Mouse (Mus musculus) stomach, embryonic 15.5 days (tissue): ENCODE data around the gene Olfr1499. TPM values are rescaled to one million over a fixed set of nuclear protein-coding genes. Genes with fewer than 3 reads are reported as not detected.
"Not testable (repeated sequence)": the region's sequence is repeated elsewhere in the genome, so short reads cannot be mapped to it uniquely, and the experiment has no call there.

Experiments
- ATAC-seq: fragments of 200-750 bp; cut with Nextera tagmentation; 2 replicates; pipeline ENCODE4 v1.8.0; 2017; ENCODE audit warnings: low read depth, moderate number of reproducible peaks, moderate TSS enrichment; ENCODE audit not compliant: insufficient read depth, low FRiP score
- H3K27ac ChIP-seq: fragments of 300-500 bp; sonication (generic); 2 replicates; pipeline ENCODE4 v1.5.1; 2015; ENCODE audit warnings: mild to moderate bottlenecking, inconsistent platforms
- H3K27me3 ChIP-seq: fragments of 300-500 bp; sonication (generic); replicated peaks from 2 replicates; pipeline ENCODE4 v1.6.1; 2015; ENCODE audit warnings: inconsistent platforms
- H3K36me3 ChIP-seq: fragments of 300-500 bp; sonication (generic); 2 replicates; pipeline ENCODE4 v1.6.1; 2015; ENCODE audit warnings: inconsistent platforms
- H3K4me1 ChIP-seq: fragments of 300-500 bp; sonication (generic); 2 replicates; pipeline ENCODE4 v1.6.1; 2015; ENCODE audit warnings: inconsistent platforms
- H3K4me2 ChIP-seq: fragments of 300-500 bp; sonication (generic); 2 replicates; pipeline ENCODE4 v1.6.1; 2015; ENCODE audit warnings: mild to moderate bottlenecking, inconsistent platforms
- H3K4me3 ChIP-seq: fragments of 300-500 bp; sonication (generic); replicated peaks from 2 replicates; pipeline ENCODE4 v1.5.1; 2015; ENCODE audit warnings: inconsistent platforms
- H3K9ac ChIP-seq: fragments of 300-500 bp; sonication (generic); 2 replicates; pipeline ENCODE4 v1.6.1; 2015; ENCODE audit warnings: inconsistent platforms
- H3K9me3 ChIP-seq: fragments of 300-500 bp; sonication (generic); 2 replicates; pipeline ENCODE4 v1.6.1; 2016; ENCODE audit warnings: inconsistent platforms
- WGBS: fragments of 180-500 bp; shearing (Covaris S2); methylation state at CpG from one replicate; pipeline ENCODE4 v1.1.7; 2015; 5-methylcytosine and 5-hydroxymethylcytosine counted together
- polyA plus RNA-seq: library from polyadenylated mRNA; unstranded; fragments of >200 nt; fragmentation: Nextera tagmentation; extraction: Ambion mirVana; gene quantifications from 2 replicates; pipeline ENCODE4 v1.2.1, GENCODE M21; 2015

Gene Olfr1499
- not detected in 2 replicates for polyA plus RNA-seq

DNA sequence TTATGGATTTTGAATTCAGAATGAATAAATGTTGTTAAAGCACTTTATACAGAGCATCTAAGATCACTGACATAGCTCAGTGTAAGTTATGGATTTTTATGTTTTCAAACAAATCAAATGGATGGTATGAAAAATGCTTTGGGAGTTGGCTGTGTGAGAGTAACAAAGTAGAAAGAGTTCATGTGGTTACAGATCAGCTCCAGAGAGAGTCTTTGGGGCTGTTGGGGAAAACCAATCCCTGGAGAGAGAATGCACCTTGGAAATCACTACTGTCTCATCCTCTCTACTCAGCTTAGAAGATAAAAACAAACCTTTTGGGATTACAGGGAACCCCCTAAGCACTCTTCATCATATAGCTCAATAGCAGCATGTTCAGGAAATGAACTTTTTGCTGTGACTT is at the start of gene Olfr1499:
Gene Olfr1499, minus strand, starts transcription at position 101 of the 400 bp plus-strand sequence.
- H3K27ac ChIP-seq = no peak within 1 kb of the TSS
- no peaks in the 10 kb centered on the region for H3K4me1 ChIP-seq
- H3K36me3 ChIP-seq = no peaks in the 10 kb centered on the region
- H3K9ac ChIP-seq = no peak within 1 kb of the TSS
- H3K4me2 ChIP-seq = no peak within 1 kb of the TSS
- no peak for ATAC-seq
- H3K9me3 ChIP-seq = no peaks in the 10 kb centered on the region
- H3K4me3 ChIP-seq = no peak within 1 kb of the TSS
- no peaks in the 10 kb centered on the region for H3K27me3 ChIP-seq

DNA sequence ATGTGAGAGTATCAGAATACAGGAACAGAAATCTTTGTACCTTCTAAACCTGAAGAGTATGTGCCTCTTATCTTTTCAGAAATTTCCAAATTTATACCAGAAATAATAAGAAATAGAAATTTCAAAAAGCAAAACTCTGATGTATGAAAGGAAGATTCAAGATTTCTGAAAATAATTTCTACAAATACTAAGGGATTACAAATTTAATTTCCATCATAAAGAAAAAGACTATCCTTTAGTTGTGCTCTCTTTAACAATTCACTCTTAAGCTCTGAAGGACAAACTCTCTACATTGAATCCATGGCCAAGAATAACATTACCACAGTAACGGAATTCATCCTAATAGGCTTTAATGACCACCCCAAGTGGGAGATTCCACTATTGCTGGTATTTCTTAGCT is 42.2 kb upstream of the Olfr1499 start, which contains the start of gene Olfr1502:
Gene Olfr1502, plus strand, starts transcription at position 301 of the 400 bp plus-strand sequence.
- H3K27me3 ChIP-seq = no peaks in the 10 kb centered on the region
- H3K9ac ChIP-seq = no peak within 1 kb of the TSS
- H3K4me2 ChIP-seq = no peak within 1 kb of the TSS
- 91% methylated on average over 1 of the region's 1 CpGs for WGBS
- H3K36me3 ChIP-seq = no peaks in the 10 kb centered on the region
- H3K27ac ChIP-seq = no peak within 1 kb of the TSS
- no peak within 1 kb of the TSS for H3K4me3 ChIP-seq
- H3K9me3 ChIP-seq = no peaks in the 10 kb centered on the region
- no peaks in the 10 kb centered on the region for H3K4me1 ChIP-seq
- no peak for ATAC-seq

DNA sequence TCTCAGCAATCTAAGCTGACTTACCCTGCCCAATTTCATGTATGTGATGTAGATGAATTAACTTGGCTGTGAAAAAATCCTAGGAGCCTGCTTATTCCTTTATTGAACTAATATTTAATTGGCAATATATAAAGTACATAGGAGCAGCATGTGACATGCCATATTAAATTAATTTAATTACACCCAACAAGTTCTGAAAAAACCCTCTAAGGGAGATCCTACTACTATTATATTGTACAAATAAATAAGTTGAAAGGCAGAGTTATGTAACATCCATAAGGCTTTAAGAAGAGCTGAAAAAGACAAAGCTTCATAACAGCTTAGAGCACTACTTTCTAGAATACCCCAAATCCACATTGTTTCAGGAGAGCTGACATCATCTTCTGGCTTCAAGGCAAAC is 31.3 kb upstream of the Olfr1499 start, which contains the start of gene Olfr1501:
Gene Olfr1501, minus strand, starts transcription at position 101 of the 400 bp plus-strand sequence.
- H3K36me3 ChIP-seq, H3K9ac ChIP-seq, H3K9me3 ChIP-seq, H3K4me2 ChIP-seq, ATAC-seq, H3K4me3 ChIP-seq, H3K27ac ChIP-seq, H3K27me3 ChIP-seq, H3K4me1 ChIP-seq: not testable (repeated sequence)

DNA sequence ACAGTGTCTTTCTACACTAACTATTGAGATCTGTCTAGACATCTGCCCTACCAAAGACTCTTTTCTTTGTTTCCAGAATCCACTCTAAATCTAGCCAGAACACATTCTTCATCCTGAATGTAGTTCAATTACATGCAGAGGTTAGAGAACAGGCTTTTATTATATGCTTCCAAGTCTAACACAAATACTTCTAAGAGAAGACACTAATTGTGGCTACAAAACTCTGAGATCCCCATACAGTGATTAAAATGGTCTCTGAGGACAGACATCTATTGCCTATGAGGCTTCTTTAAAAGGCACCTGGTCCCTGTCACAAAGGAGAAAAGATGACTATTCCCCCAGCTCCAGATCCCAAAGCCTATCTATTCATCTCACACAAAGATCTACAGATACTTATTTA is 11.1 kb upstream of the Olfr1499 start, which contains the start of gene Olfr1500:
Gene Olfr1500, minus strand, starts transcription at position 101 of the 400 bp plus-strand sequence.
- no peaks in the 10 kb centered on the region for H3K27me3 ChIP-seq
- H3K9me3 ChIP-seq = no peaks in the 10 kb centered on the region
- H3K36me3 ChIP-seq = no peaks in the 10 kb centered on the region
- H3K4me2 ChIP-seq = no peak within 1 kb of the TSS
- no peak for ATAC-seq
- H3K4me1 ChIP-seq = no peaks in the 10 kb centered on the region
- H3K4me3 ChIP-seq = no peak within 1 kb of the TSS
- no peak within 1 kb of the TSS for H3K9ac ChIP-seq
- H3K27ac ChIP-seq = no peak within 1 kb of the TSS

DNA sequence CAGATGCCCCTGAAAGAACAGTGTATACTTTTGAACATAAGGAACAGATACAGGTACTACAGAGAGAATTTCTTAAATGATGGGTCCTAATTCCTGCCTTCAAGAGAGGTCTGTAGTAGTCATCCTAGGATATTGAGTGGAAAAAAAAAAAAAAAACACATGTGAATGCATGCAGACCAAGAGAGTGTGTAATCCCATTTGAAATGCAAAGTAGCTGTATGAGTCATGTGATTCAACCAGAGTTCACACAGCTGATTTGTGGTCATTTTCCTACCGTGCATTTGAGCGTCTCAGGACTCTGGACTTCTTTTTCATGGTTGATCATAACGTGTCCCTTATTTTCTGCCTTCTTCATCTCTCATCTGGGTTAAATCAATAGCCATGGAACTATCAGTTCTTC is 9.2 kb upstream of the Olfr1499 start:
- no peaks in the 10 kb centered on the region for H3K27me3 ChIP-seq
- no peak overlapping the region for H3K27ac ChIP-seq
- no peak overlapping the region for H3K9ac ChIP-seq
- H3K4me2 ChIP-seq = no peak overlapping the region
- H3K36me3 ChIP-seq = no peaks in the 10 kb centered on the region
- 78% methylated on average over 3 of the region's 3 CpGs for WGBS
- H3K4me3 ChIP-seq = no peak overlapping the region
- H3K4me1 ChIP-seq = no peaks in the 10 kb centered on the region
- no peaks in the 10 kb centered on the region for H3K9me3 ChIP-seq
- no peak for ATAC-seq

DNA sequence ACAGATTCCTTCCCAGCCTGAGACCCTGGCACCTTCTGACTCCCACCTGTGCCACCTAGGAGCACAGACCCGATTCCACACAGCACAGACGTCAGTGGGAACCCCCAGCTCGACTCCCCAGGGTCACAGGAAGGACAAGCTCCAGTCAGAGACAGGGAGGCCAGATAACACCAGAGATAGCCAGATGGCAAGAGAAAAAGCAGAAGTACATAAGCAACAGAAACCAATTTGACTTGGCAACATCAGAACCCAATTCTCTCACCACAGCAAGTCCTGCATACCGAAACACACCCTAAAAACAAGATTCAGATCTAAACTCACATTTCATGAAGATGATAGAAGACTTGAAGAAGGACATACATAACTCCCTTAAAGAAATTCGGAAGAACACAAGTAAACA is 1.6 kb upstream of the Olfr1499 start:
- H3K4me2 ChIP-seq = no peak overlapping the region
- no peaks in the 10 kb centered on the region for H3K4me1 ChIP-seq
- H3K27ac ChIP-seq = no peak overlapping the region
- no peak for ATAC-seq
- no peaks in the 10 kb centered on the region for H3K27me3 ChIP-seq
- H3K9ac ChIP-seq = no peak overlapping the region
- 51% methylated on average over 5 of the region's 5 CpGs for WGBS
- no peaks in the 10 kb centered on the region for H3K36me3 ChIP-seq
- H3K9me3 ChIP-seq = no peaks in the 10 kb centered on the region
- no peak overlapping the region for H3K4me3 ChIP-seq

DNA sequence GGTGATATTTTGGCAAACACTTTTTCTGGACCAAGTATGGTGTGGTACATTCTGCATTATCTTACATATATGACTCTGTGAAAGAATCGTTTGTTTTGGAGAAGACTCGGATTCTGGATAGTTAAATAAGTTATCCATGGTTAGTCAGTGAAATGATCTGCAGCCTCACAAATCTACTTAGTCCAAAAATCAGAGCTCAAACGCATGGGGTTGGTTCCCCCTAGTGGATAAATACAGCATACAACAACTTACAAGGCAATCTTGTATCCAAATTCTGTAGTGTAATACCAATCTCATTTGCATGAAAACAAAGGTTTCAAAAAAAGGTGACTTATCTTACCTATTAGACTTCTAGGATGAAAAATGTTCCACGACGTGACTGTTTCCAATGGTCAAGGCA is 420 bp downstream of the Olfr1499 start:
- H3K27me3 ChIP-seq = no peaks in the 10 kb centered on the region
- WGBS = 30% methylated on average over 5 of the region's 5 CpGs
- no peaks in the 10 kb centered on the region for H3K9me3 ChIP-seq
- no peaks in the 10 kb centered on the region for H3K4me1 ChIP-seq
- no peak overlapping the region for H3K4me2 ChIP-seq
- no peak overlapping the region for H3K9ac ChIP-seq
- ATAC-seq = no peak
- H3K4me3 ChIP-seq = no peak overlapping the region
- H3K27ac ChIP-seq = no peak overlapping the region
- H3K36me3 ChIP-seq = no peaks in the 10 kb centered on the region

DNA sequence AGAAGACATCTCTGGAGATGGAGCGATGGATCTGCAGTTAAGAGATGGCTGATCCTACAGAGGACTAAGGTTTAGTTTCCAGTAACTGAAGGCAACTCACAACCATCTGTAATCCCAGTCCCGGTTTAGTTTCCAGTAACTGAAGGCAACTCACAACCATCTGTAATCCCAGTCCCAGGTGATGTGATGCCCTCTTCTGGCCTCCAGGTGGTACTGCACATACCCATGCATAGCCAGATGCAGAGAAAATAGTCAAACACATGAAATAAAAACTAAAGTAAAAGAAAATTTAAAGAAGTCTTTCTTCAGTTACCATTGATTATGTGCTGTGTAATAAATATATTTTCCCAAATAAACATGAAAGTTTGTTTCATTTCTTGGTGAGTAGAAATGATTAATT is 6.4 kb downstream of the Olfr1499 start:
- Histone ChIP-seq H3K9me3 (no peaks in the 10 kb centered on the region), H3K9ac (no peak overlapping the region), H3K4me1 (no peaks in the 10 kb centered on the region), H3K27me3 (no peaks in the 10 kb centered on the region), H3K27ac (no peak overlapping the region), H3K36me3 (no peaks in the 10 kb centered on the region), H3K4me3 (no peak overlapping the region), H3K4me2 (no peak overlapping the region)
- 61% methylated on average over 2 of the region's 2 CpGs for WGBS
- ATAC-seq = no peak

DNA sequence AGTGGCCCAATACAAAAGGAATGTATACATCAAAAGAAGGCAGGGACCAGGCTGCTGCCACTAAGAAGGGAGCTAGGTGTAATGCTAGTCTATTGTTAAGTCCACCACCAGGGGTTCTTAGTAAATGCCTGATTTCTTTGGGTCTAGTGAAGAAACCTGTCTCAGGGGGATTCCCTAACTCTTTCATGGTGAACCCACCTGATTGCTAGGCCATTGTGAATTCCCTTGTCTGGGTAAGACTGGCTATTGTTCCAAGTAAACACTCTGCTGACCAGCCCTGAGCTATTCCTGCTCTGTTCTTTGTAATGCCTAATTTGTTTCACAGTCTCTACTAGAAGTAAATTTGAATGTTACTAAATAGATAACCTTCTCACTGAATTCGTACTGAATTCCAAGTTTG is 13.8 kb downstream of the Olfr1499 start:
- H3K4me1 ChIP-seq, H3K9ac ChIP-seq, H3K4me3 ChIP-seq, H3K36me3 ChIP-seq, ATAC-seq, H3K4me2 ChIP-seq, H3K27me3 ChIP-seq, H3K27ac ChIP-seq, H3K9me3 ChIP-seq: not testable (repeated sequence)
- WGBS = 52% methylated on average over 1 of the region's 1 CpGs

DNA sequence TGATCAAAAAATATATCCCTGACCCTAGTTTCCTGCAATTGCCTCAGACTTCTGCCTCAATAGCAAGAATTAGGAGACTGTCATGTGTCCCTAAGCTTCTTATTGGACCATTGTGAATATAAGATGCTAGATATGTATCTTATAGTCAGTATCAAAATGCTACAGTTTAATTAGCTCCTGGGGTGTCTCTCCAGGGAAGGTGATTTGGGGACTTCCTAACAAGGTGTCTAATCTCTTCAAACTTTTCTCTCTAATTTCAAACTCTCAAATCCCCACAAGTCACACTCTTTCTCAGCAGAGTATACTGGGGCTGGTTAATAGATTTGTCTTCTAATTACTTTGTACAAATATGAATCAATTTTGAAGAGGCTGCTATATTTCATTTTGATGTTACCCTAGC is 21.1 kb downstream of the Olfr1499 start, which contains the start of gene Olfr1497:
Gene Olfr1497, minus strand, starts transcription at position 101 of the 400 bp plus-strand sequence.
- no peak for ATAC-seq
- no peaks in the 10 kb centered on the region for H3K27me3 ChIP-seq
- H3K9me3 ChIP-seq = no peaks in the 10 kb centered on the region
- H3K36me3 ChIP-seq = no peaks in the 10 kb centered on the region
- no peak within 1 kb of the TSS for H3K9ac ChIP-seq
- no peak within 1 kb of the TSS for H3K4me3 ChIP-seq
- no peak within 1 kb of the TSS for H3K27ac ChIP-seq
- H3K4me2 ChIP-seq = no peak within 1 kb of the TSS
- no peaks in the 10 kb centered on the region for H3K4me1 ChIP-seq

DNA sequence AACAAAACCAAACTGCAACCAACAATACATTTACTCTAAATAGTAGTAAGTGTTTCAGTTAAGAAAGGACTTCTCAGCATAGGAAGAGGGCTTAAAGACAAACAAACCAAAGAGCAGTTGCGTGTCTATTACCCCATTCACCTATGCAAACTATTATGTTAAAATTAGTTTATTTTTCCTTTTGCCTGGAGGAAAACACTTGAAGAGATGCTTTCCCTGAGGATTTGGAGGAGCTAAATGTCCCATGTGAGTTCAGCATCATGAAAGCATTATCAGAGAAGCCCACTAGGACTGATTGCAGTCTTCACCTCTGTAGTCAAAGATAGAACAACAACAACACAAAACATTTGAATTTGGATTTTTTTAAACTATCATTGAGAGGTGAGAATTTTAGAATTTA is 41.7 kb downstream of the Olfr1499 start, which contains the start of gene Olfr1496:
Gene Olfr1496, plus strand, starts transcription at position 301 of the 400 bp plus-strand sequence.
- Histone ChIP-seq H3K27me3 (no peaks in the 10 kb centered on the region), H3K9me3 (no peaks in the 10 kb centered on the region), H3K4me2 (no peak within 1 kb of the TSS), H3K27ac (no peak within 1 kb of the TSS), H3K4me3 (no peak within 1 kb of the TSS), H3K36me3 (no peaks in the 10 kb centered on the region), H3K4me1 (no peaks in the 10 kb centered on the region), H3K9ac (no peak within 1 kb of the TSS)
- no peak for ATAC-seq
- 72% methylated on average over 1 of the region's 1 CpGs for WGBS

DNA sequence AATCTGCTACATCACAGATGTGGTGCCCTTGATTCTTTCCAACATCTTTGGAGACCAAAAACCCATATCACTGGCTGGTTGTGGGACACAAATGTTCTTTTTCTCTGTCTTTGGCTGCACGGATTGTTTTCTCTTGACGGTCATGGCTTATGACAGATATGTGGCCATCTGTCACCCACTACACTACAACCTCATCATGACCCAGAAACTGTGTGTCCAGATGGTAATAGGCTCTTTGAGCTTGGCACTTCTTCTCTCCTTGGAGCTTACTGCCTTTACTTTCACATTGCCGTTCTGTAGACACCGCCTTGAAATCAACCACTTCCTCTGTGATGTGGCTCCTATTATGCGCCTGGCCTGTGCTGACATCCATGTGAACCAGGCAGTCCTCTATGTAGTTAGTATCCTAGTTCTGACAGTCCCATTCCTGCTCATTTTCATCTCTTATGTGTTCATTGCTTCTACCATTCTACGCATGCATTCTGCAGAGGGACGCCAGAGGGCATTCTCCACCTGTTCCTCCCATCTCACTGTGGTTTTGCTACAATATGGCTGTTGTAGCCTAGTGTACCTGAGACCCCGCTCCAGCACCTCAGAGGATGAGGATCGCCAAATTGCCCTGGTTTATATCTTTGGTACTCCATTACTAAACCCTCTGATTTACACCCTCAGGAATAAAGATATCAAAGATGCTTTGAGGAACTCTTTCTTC is 50.5 kb downstream of the Olfr1499 start:
- no peak overlapping the region for H3K9ac ChIP-seq
- H3K9me3 ChIP-seq = no peaks in the 10 kb centered on the region
- no peak overlapping the region for H3K4me3 ChIP-seq
- H3K4me1 ChIP-seq = no peaks in the 10 kb centered on the region
- ATAC-seq = no peak
- 89% methylated on average over 9 of the region's 9 CpGs for WGBS
- no peak overlapping the region for H3K4me2 ChIP-seq
- H3K27ac ChIP-seq = no peak overlapping the region
- no peaks in the 10 kb centered on the region for H3K27me3 ChIP-seq
- H3K36me3 ChIP-seq = no peaks in the 10 kb centered on the region

DNA sequence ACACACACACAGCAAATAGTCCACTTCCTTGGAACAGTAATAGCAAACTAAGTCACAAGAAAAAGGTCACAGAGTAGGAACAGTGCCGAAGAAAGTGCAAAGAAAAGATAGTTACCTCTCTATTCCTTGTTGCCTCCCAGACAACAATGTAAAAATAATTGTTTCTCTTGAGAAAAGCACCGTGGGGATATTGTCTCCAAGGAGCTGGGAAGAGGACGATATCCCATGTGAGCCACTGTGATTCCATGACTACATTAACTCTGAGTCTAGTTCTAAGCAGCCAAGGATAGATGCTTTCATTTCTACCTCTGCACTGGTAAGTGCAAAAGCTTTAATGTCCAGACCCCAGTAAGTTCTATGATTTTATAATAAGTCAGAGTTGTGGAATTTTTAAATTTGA is 54.9 kb downstream of the Olfr1499 start, which contains the start of gene Olfr1495:
Gene Olfr1495, plus strand, starts transcription at position 301 of the 400 bp plus-strand sequence.
- no peaks in the 10 kb centered on the region for H3K4me1 ChIP-seq
- no peaks in the 10 kb centered on the region for H3K27me3 ChIP-seq

More for the DNA sequence above, 54.9 kb downstream of the Olfr1499 start, which contains the start of gene Olfr1495:
- WGBS = 81% methylated on average over 3 of the region's 3 CpGs
- H3K27ac ChIP-seq = no peak within 1 kb of the TSS
- H3K9me3 ChIP-seq = no peaks in the 10 kb centered on the region
- no peak within 1 kb of the TSS for H3K4me2 ChIP-seq
- no peak for ATAC-seq
- no peaks in the 10 kb centered on the region for H3K36me3 ChIP-seq
- H3K9ac ChIP-seq = no peak within 1 kb of the TSS
- H3K4me3 ChIP-seq = no peak within 1 kb of the TSS
